Mouse (Mus musculus): ENCODE results near the gene Gm21970.
A peak's percentile ranks its signal among the peaks of the same experiment; 100 is the strongest.
"Not testable (repeated sequence)": the region's sequence is repeated elsewhere in the genome, so short reads cannot be mapped to it uniquely, and the experiment has no call there.

The Gm21970 gene

GRCm38 (mm10) chr16:91404828-91405577 is 13.5 kb downstream of the Gm21970 start:
- no peak for DNase-seq

GRCm38 (mm10) chr16:91405640-91406584 is 14.4 kb downstream of the Gm21970 start, which contains the start of gene Il10rb:
Gene Il10rb, plus strand, starts transcription at chr16:91406164.
- DNase-seq: peak; percentile 90

GRCm38 (mm10) chr16:91406585-91407220 is 15.2 kb downstream of the Gm21970 start:
- peak; percentile 64 for DNase-seq

GRCm38 (mm10) chr16:91413102-91413844 is 21.8 kb downstream of the Gm21970 start:
- peak; percentile 77 for DNase-seq

- no peak for DNase-seq
Measured at GRCm38 (mm10) chr16:91415391-91416189, 24.1 kb downstream of the Gm21970 start.

- no peak for DNase-seq
Measured at GRCm38 (mm10) chr16:91416357-91416756, 24.8 kb downstream of the Gm21970 start.

- DNase-seq: no peak
Measured at GRCm38 (mm10) chr16:91416938-91417337, 25.4 kb downstream of the Gm21970 start.

GRCm38 (mm10) chr16:91418531-91418930 is 27.0 kb downstream of the Gm21970 start:
- peak; percentile 60 for DNase-seq

- no peak for DNase-seq
Measured at GRCm38 (mm10) chr16:91425816-91426215, 34.3 kb downstream of the Gm21970 start.

- DNase-seq: no peak
Measured at GRCm38 (mm10) chr16:91426586-91426985, 35.1 kb downstream of the Gm21970 start.

GRCm38 (mm10) chr16:91427461-91427860 is 35.9 kb downstream of the Gm21970 start:
- DNase-seq: peak; percentile 51

GRCm38 (mm10) chr16:91428259-91428865 is 36.8 kb downstream of the Gm21970 start:
- no peak for DNase-seq

GRCm38 (mm10) chr16:91432720-91433328 is 41.3 kb downstream of the Gm21970 start:
- DNase-seq: no peak

- no peak for DNase-seq
Measured at GRCm38 (mm10) chr16:91433329-91433933, 41.9 kb downstream of the Gm21970 start.

GRCm38 (mm10) chr16:91434119-91434518 is 42.6 kb downstream of the Gm21970 start:
- no peak for DNase-seq

- no peak for DNase-seq
Measured at GRCm38 (mm10) chr16:91438081-91438480, 46.6 kb downstream of the Gm21970 start.

- not testable (repeated sequence) for DNase-seq
Measured at GRCm38 (mm10) chr16:91438599-91438998, 47.1 kb downstream of the Gm21970 start.

- peak; percentile 78 for DNase-seq
Measured at GRCm38 (mm10) chr16:91441366-91441765, 49.8 kb downstream of the Gm21970 start.

- no peak for DNase-seq
Measured at GRCm38 (mm10) chr16:91441811-91442240, 50.3 kb downstream of the Gm21970 start.

GRCm38 (mm10) chr16:91442446-91442845 is 50.9 kb downstream of the Gm21970 start:
- no peak for DNase-seq

All from kidney, postnatal 14 days (tissue).